Mouse (Mus musculus) gastrocnemius, adult 2 months (tissue): ENCODE measurements at regions not wholly inside any gene's neighbourhood (a gene's known extent, or its start where the extent isn't known, plus 50 kb on each side); places are given as distances from the start of the nearest gene placed in this dataset.

ENCODE experiments used
- DNase-seq: peaks from one replicate; pipeline ENCODE4 v3.0.0; 2022
- H3K27ac ChIP-seq: fragments of 200-600 bp; 2 replicates; pipeline ENCODE4 v1.8.1; 2022; ENCODE audit warnings: mild to moderate bottlenecking
- H3K4me3 ChIP-seq: fragments of 200-600 bp; 2 replicates; pipeline ENCODE4 v1.8.1; 2022; ENCODE audit warnings: mild to moderate bottlenecking, moderate library complexity
- CTCF ChIP-seq: fragments of 200-600 bp; IDR thresholded peaks from 2 replicates; pipeline ENCODE4 v1.8.1; 2022; ENCODE audit warnings: antibody characterized with exemption, mild to moderate bottlenecking, moderate library complexity
- intact Hi-C: fragments of 180-260 bp; cut with DNase I; formaldehyde crosslinking; loops from one replicate; pipeline ENCODE4 v1.15.1; 2025

- intact Hi-C loops = no loop called here
- no peak for DNase-seq
- TF ChIP-seq CTCF = no peak
- Histone ChIP-seq H3K27ac (no peak overlapping the region), H3K4me3 (no peak overlapping the region)
These were observed 79.2 kb upstream of the Tsc22d2 start for GRCm38 (mm10) chr3:58335277-58335676.

DNA sequence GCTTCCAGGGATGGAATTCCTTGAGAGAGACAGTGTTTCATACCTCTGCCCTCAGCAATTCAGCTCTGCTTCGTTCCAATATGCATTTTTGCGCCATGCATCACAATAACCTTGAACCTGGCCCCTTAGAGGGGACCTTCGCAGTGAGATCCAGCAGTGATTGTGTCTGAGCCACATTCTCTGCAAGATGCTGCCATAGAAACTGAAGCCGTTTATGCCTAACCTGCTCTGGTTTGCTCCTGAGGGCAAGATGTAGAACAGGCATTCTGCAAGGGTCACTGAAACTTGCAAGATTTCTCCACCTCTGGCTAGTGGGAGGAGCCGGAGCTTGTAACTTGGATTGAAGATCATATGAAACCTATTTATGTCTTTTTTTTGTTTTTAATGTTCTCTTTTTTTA, 78.4 kb upstream of the Tsc22d2 start:
- no peak for DNase-seq
- no peak for TF ChIP-seq CTCF
- H3K4me3 ChIP-seq = no peak overlapping the region
- intact Hi-C loops = no loop called here
- no peak overlapping the region for H3K27ac ChIP-seq

DNA sequence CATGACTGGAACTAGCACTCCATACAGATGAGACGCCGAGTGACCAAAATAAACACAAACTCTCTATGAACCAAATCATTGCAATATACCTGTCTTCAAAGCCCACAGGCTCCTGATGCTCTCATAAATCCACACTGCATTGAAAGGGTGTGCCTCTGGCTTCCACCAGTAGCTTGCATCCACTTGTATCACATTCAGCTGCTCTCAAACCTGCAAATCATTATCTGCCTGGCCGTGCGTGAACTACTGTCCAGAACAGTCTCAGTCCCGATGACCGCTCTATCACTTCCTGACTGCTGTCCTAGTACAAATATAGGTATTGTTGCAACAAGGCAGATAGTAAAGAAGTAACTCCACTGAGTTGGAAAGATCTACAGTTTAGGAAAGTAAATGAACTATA, 77.9 kb upstream of the Tsc22d2 start:
- H3K4me3 ChIP-seq = no peak overlapping the region
- intact Hi-C loops = no loop called here
- DNase-seq = no peak
- no peak for TF ChIP-seq CTCF
- H3K27ac ChIP-seq = no peak overlapping the region

GRCm38 (mm10) chr3:58338976-58339375, 75.5 kb upstream of the Tsc22d2 start:
- intact Hi-C loops = no loop called here
- H3K27ac ChIP-seq = no peak overlapping the region
- no peak overlapping the region for H3K4me3 ChIP-seq
- no peak for TF ChIP-seq CTCF
- DNase-seq = no peak

DNA sequence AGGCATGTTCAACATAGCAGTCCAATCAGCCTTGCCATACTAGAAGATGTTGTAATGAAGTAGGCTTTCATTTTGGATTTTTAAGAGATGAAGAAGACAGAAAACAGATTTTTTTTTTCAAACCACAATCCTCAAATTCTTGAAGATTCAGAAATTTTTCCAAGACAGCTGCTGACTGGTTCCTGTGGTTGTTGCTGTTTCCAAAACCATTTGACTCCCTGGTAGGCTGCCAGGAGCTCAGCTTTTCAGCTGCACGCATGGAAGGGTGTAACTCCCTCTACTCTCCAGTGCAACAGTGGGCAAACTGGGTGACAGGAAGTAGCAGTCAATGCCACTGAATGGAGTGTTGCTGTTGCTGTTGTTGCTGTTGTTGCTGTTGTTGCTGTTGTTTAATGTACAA, 72.4 kb upstream of the Tsc22d2 start:
- no peak overlapping the region for H3K4me3 ChIP-seq
- DNase-seq = no peak
- TF ChIP-seq CTCF = no peak
- H3K27ac ChIP-seq = no peak overlapping the region
- intact Hi-C loops = no loop called here

GRCm38 (mm10) chr3:58362563-58362962, 52.0 kb upstream of the Tsc22d2 start:
- H3K27ac ChIP-seq = no peak overlapping the region
- intact Hi-C loops = no loop called here
- no peak for TF ChIP-seq CTCF
- no peak overlapping the region for H3K4me3 ChIP-seq
- peak; percentile 17 for DNase-seq

GRCm38 (mm10) chr3:58364526-58364925, 50.0 kb upstream of the Tsc22d2 start:
- H3K4me3 ChIP-seq = no peak overlapping the region
- no peak for DNase-seq
- intact Hi-C loops = no loop called here
- no peak overlapping the region for H3K27ac ChIP-seq
- TF ChIP-seq CTCF = no peak
